Mouse (Mus musculus) MEL (cell line): Measurements from ENCODE around the gene Mboat2.

Experiments
- CHD2 ChIP-seq: IDR thresholded peaks from 2 replicates; pipeline ENCODE4 v1.6.1; 2011; ENCODE audit warnings: low read length, improper control_type of control experiment
- CTCF ChIP-seq, 3 experiments: IDR thresholded peaks in 2 of 3; conservative IDR thresholded peaks in 1 of 3; 2 replicates each; pipeline ENCODE4 v1.5.1; 2011 to 2012; ENCODE audit warnings: low read length in 3 of 3, low read depth in 2 of 3, mild to moderate bottlenecking in 2 of 3, improper control_type of control experiment in 1 of 3, inconsistent platforms in 1 of 3, mixed read lengths in 1 of 3, moderate library complexity in 1 of 3; ENCODE audit not compliant: control insufficient read depth in 1 of 3, insufficient read depth in 1 of 3, poor library complexity in 1 of 3, severe bottlenecking in 1 of 3
- EP300 ChIP-seq, 2 experiments: IDR thresholded peaks; 2 replicates each; pipeline ENCODE4 v1.6.1; 2011; ENCODE audit warnings: improper control_type of control experiment in 2 of 2, low read length in 2 of 2, low read depth in 1 of 2, mild to moderate bottlenecking in 1 of 2
- GABPA ChIP-seq: IDR thresholded peaks from 2 replicates; pipeline ENCODE4 v1.6.1; 2012; ENCODE audit warnings: low read depth, mild to moderate bottlenecking, inconsistent platforms, low read length, improper control_type of control experiment, moderate library complexity
- GATA1 ChIP-seq: IDR thresholded peaks from 2 replicates; pipeline ENCODE4 v1.6.1; 2011; ENCODE audit warnings: low read depth, low read length, improper control_type of control experiment
- MAX ChIP-seq: IDR thresholded peaks from 2 replicates; pipeline ENCODE4 v1.6.1; 2011; ENCODE audit warnings: low read length, improper control_type of control experiment
- NRF1 ChIP-seq: IDR thresholded peaks from 2 replicates; pipeline ENCODE4 v1.6.1; 2014; ENCODE audit warnings: low read depth, mild to moderate bottlenecking, inconsistent platforms, low read length, improper control_type of control experiment, moderate library complexity; ENCODE audit not compliant: poor library complexity, insufficient read depth, severe bottlenecking
- POLR2A ChIP-seq, 2 experiments: IDR thresholded peaks; 2 replicates each; pipeline ENCODE4 v1.6.1; 2011 to 2012; ENCODE audit warnings: low read length in 2 of 2, mild to moderate bottlenecking in 2 of 2, control low read depth in 1 of 2, improper control_type of control experiment in 1 of 2, low read depth in 1 of 2, moderate library complexity in 1 of 2; ENCODE audit not compliant: control insufficient read depth in 1 of 2, insufficient read depth in 1 of 2, poor library complexity in 1 of 2
- SIN3A ChIP-seq: IDR thresholded peaks from 2 replicates; pipeline ENCODE4 v1.6.1; 2012; ENCODE audit warnings: low read length, improper control_type of control experiment, inconsistent platforms
- UBTF ChIP-seq: IDR thresholded peaks from 2 replicates; pipeline ENCODE4 v1.6.1; 2012; ENCODE audit warnings: low read depth, mild to moderate bottlenecking, inconsistent platforms, low read length, improper control_type of control experiment, moderate library complexity, borderline replicate concordance; ENCODE audit not compliant: insufficient read depth
- USF1 ChIP-seq: IDR thresholded peaks from 2 replicates; pipeline ENCODE4 v1.6.1; 2014; ENCODE audit warnings: low read depth, mild to moderate bottlenecking, inconsistent platforms, low read length, improper control_type of control experiment, moderate library complexity
- USF2 ChIP-seq, 2 experiments: IDR thresholded peaks; 2 replicates each; pipeline ENCODE4 v1.6.1; 2011 to 2012; ENCODE audit warnings: improper control_type of control experiment in 2 of 2, low read length in 2 of 2, borderline replicate concordance in 1 of 2, inconsistent platforms in 1 of 2, low read depth in 1 of 2, mild to moderate bottlenecking in 1 of 2; ENCODE audit not compliant: insufficient read depth in 1 of 2
- ZC3H11A ChIP-seq: IDR thresholded peaks from 2 replicates; pipeline ENCODE4 v1.6.1; 2012; ENCODE audit warnings: low read depth, mild to moderate bottlenecking, inconsistent platforms, low read length, improper control_type of control experiment
- ZKSCAN1 ChIP-seq: IDR thresholded peaks from 2 replicates; pipeline ENCODE4 v1.6.1; 2012; ENCODE audit warnings: low read depth, mild to moderate bottlenecking, inconsistent platforms, low read length, improper control_type of control experiment, moderate library complexity

- TF ChIP-seq CTCF (IDR thresholded peaks at IDR 0.05 in 2 of 3, conservative IDR thresholded peaks at IDR 0.05 in 1 of 3; ENCODE audit: control insufficient read depth in 1 of 3, insufficient read depth in 1 of 3, low read depth in 2 of 3, low read length in 3 of 3, poor library complexity in 1 of 3, severe bottlenecking in 1 of 3) (no peak), POLR2A (IDR thresholded peaks at IDR 0.05; ENCODE audit: control insufficient read depth in 1 of 2, insufficient read depth in 1 of 2, low read depth in 1 of 2, low read length in 2 of 2, poor library complexity in 1 of 2) (no peak), SIN3A (no peak), USF2 (IDR thresholded peaks at IDR 0.05; ENCODE audit: borderline replicate concordance in 1 of 2, insufficient read depth in 1 of 2, low read depth in 1 of 2, low read length in 2 of 2) (no peak), ZC3H11A (no peak), GATA1 (no peak), USF1 (no peak), EP300 (IDR thresholded peaks at IDR 0.05; ENCODE audit: low read depth in 1 of 2, low read length in 2 of 2) (no peak), MAX (no peak), CHD2 (no peak), ZKSCAN1 (no peak), GABPA (no peak), UBTF (no peak), NRF1 (no peak)
These were observed 29.8 kb downstream of the Mboat2 start for GRCm38 (mm10) chr12:24860436-24860835.
